Mouse (Mus musculus) hindbrain, postnatal 0 days (tissue): Measurements from ENCODE around the gene Gmppb. TPM values are rescaled to one million over a fixed set of nuclear protein-coding genes. Genes with fewer than 3 reads are reported as not detected.

ENCODE experiments used
- ATAC-seq: fragments of 200-750 bp; cut with Nextera tagmentation; 2 replicates; pipeline ENCODE4 v1.8.0; 2017; ENCODE audit warnings: mild to moderate bottlenecking, moderate TSS enrichment, moderate library complexity
- DNase-seq: peaks from one replicate; pipeline ENCODE4 v3.0.0-alpha.2; 2015; ENCODE audit warnings: low spot score
- H3K27ac ChIP-seq: fragments of 300-500 bp; sonication (generic); 2 replicates; pipeline ENCODE4 v1.5.1; 2014; ENCODE audit warnings: mild to moderate bottlenecking
- H3K27me3 ChIP-seq: fragments of 300-500 bp; sonication (generic); 2 replicates; pipeline ENCODE4 v1.6.1; 2014; ENCODE audit warnings: low read length, mixed read lengths; ENCODE audit not compliant: insufficient read depth
- H3K36me3 ChIP-seq: fragments of 300-500 bp; sonication (generic); 2 replicates; pipeline ENCODE4 v1.6.1; 2014; ENCODE audit warnings: low read length, mixed read lengths; ENCODE audit not compliant: insufficient read depth
- H3K4me1 ChIP-seq: fragments of 300-500 bp; sonication (generic); 2 replicates; pipeline ENCODE4 v1.6.1; 2014; ENCODE audit warnings: antibody characterized with exemption, low read length, mixed read lengths; ENCODE audit not compliant: insufficient read depth
- H3K4me2 ChIP-seq: fragments of 300-500 bp; sonication (generic); 2 replicates; pipeline ENCODE4 v1.6.1; 2014; ENCODE audit warnings: low read depth, mild to moderate bottlenecking, low read length, moderate library complexity, mixed read lengths
- H3K4me3 ChIP-seq: fragments of 300-500 bp; sonication (generic); 2 replicates; pipeline ENCODE4 v1.5.1; 2014; ENCODE audit warnings: low read length
- H3K9ac ChIP-seq: fragments of 300-500 bp; sonication (generic); replicated peaks from 2 replicates; pipeline ENCODE4 v1.6.1; 2014; ENCODE audit warnings: mild to moderate bottlenecking, low read length, moderate library complexity, mixed read lengths
- H3K9me3 ChIP-seq: fragments of 300-500 bp; sonication (generic); 2 replicates; pipeline ENCODE4 v1.6.1; 2016; ENCODE audit warnings: low read length, mixed read lengths
- CTCF ChIP-seq: IDR thresholded peaks from 2 replicates; pipeline ENCODE4 v1.5.1; 2016; ENCODE audit warnings: antibody characterized with exemption, control low read depth, low read depth
- WGBS: fragments of 180-500 bp; shearing (Covaris S2); extraction: QIAGEN DNeasy Blood & Tissue Kit; methylation state at CpG from one replicate; pipeline ENCODE4 v1.1.7; 2014; 5-methylcytosine and 5-hydroxymethylcytosine counted together
- microRNA-seq, 2 experiments: library from miRNA; unstranded; fragments of <30 nt; microRNA quantifications; one replicate each; pipeline ENCODE4; 2016
- polyA plus RNA-seq: library from polyadenylated mRNA; unstranded; fragments of >200 nt; fragmentation: Nextera tagmentation; extraction: Ambion mirVana; gene quantifications from 2 replicates; pipeline ENCODE4 v1.2.1, GENCODE M21; 2015
- total RNA-seq: library from RNA; depleted of rRNA; stranded (reverse); fragments of >200 nt; gene quantifications from 2 replicates; pipeline ENCODE4 v1.2.3, GENCODE M21; 2014; rRNA removed

Gmppb gene
- total and polyA plus RNA-seq, 2 experiments from 2014 or later = 13.0 to 17.1 TPM

DNA sequence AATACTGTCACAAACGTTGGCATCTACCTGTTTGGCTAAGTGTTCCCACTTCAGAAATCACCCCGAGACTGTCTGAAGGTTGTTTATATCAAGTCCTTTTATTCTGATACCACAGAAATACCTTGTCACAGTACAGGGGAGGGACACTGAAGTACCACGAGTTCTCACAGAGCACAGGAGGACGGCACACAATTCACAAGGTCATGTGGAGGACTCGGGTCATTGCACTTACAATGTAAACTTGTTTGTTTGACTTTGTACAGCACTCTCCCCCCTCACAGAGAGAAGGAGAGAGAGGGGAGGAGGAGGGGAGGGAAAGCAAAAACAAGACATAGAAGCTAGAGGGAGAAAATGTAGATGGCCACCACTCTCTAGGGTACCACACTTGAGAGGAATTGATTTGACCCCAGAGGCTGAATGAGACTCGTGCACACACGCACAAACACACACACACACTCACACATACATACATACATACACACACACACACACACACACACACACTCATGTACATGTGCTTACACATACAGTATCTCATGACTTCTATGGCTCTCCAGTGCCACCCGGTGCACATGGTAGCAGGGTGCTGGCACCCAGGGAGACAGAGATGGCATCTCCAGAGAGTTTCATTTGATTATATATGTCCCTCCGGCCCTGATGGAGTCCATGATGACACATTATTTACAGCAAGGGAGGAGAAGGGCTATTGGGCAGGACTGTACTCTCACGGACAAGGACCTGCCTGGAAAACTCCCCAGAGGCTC, 47.1 kb downstream of the Gmppb start:
- TF ChIP-seq CTCF = no peak
- no peak overlapping the region for H3K4me3 ChIP-seq
- H3K9ac ChIP-seq = no peak overlapping the region
- H3K27ac ChIP-seq = no peak overlapping the region
- 0 out of 2 replicates have a peak, but pooled peaks cover 8% of the 10 kb centered on the region for H3K4me1 ChIP-seq
- H3K9me3 ChIP-seq = no peaks in the 10 kb centered on the region
- H3K4me2 ChIP-seq = no peak overlapping the region
- ATAC-seq (no peak), DNase-seq (no peak)
- peaks cover 26% of the 10 kb centered on the region for H3K36me3 ChIP-seq
- WGBS = 61% methylated on average over 10 of the region's 10 CpGs
- H3K27me3 ChIP-seq = no peaks in the 10 kb centered on the region

DNA sequence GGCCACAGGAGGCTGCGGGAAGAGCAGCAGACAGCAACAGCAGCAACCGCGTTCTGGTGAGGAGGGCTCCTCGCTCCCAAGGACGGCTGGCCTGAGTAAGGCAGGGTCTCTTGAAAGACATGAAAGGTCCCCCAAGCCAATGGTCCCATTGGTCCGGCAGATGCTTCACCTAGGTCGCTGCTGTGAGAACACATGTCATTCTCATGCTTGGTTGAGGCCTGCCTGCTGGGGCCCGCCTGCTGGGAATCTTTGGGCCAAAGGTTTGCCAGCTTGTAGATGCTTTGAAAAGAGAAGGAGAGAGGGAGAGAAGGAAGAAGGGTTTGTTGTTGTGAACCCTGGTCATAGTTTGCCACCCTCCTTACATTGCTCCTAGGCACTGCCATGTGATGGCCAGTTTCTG, 50.6 kb downstream of the Gmppb start:
- WGBS = 68% methylated on average over 8 of the region's 8 CpGs

More for the DNA sequence above, 50.6 kb downstream of the Gmppb start:
- Histone ChIP-seq H3K9ac (no peak overlapping the region), H3K9me3 (no peaks in the 10 kb centered on the region), H3K4me1 (no peaks in the 10 kb centered on the region), H3K4me2 (no peak overlapping the region), H3K27ac (no peak overlapping the region), H3K27me3 (no peaks in the 10 kb centered on the region), H3K4me3 (no peak overlapping the region), H3K36me3 (peaks cover 28% of the 10 kb centered on the region)
- DNase-seq = no peak
- no peak for ATAC-seq
- no peak for TF ChIP-seq CTCF

Small RNAs within 50 kb of the gene (microRNA-seq; reads per million reads assigned to microRNA genes)
- 0 reads per million in 2 experiments for gene Mir7088

Other genes with a start within 250 kb of the Gmppb start
- gene Rbm6, start 176.0 kb upstream of the Gmppb start, total RNA-seq = 58.4 and 62.3 TPM in 2 replicates
- 55.0 and 57.2 TPM in 2 replicates for gene Rbm6, start 176.0 kb upstream of the Gmppb start, polyA plus RNA-seq
- 21.9 and 28.2 TPM in 2 replicates for gene Mon1a, start 161.1 kb upstream of the Gmppb start, total RNA-seq
- 13.2 and 13.8 TPM in 2 replicates for gene Mon1a, start 161.1 kb upstream of the Gmppb start, polyA plus RNA-seq
- 0.61 and 2.7 TPM in 2 replicates for gene Mst1r, start 142.4 kb upstream of the Gmppb start, total RNA-seq
- gene Mst1r, start 142.4 kb upstream of the Gmppb start, polyA plus RNA-seq = 0.68 and 0.69 TPM in 2 replicates
- gene Actl11, start 120.8 kb upstream of the Gmppb start, total RNA-seq = not detected in 2 replicates
- not detected in 2 replicates for gene Actl11, start 120.8 kb upstream of the Gmppb start, polyA plus RNA-seq
- 80.1 and 87.4 TPM in 2 replicates for gene Camkv, start 113.6 kb upstream of the Gmppb start, total RNA-seq
- 59.1 and 61.5 TPM in 2 replicates for gene Camkv, start 113.6 kb upstream of the Gmppb start, polyA plus RNA-seq
- 8.4 and 23.3 TPM in 2 replicates for gene Traip, start 99.1 kb upstream of the Gmppb start, total RNA-seq
- gene Traip, start 99.1 kb upstream of the Gmppb start, polyA plus RNA-seq = 9.2 and 10.5 TPM in 2 replicates
- 6.0 and 12.8 TPM in 2 replicates for gene Uba7, start 73.7 kb upstream of the Gmppb start, total RNA-seq
- 6.2 and 7.4 TPM in 2 replicates for gene Uba7, start 73.7 kb upstream of the Gmppb start, polyA plus RNA-seq
- gene Gm20661, start 66.2 kb upstream of the Gmppb start, total RNA-seq = 0.18 and 0.78 TPM in 2 replicates
- gene Gm20661, start 66.2 kb upstream of the Gmppb start, polyA plus RNA-seq = 0.54 TPM in 1 of 2 replicates, not detected in the other
- 5.5 and 7.3 TPM in 2 replicates for gene Inka1, start 63.4 kb upstream of the Gmppb start, total RNA-seq
- gene Inka1, start 63.4 kb upstream of the Gmppb start, polyA plus RNA-seq = 16.6 and 18.0 TPM in 2 replicates
- gene Cdhr4, start 56.7 kb upstream of the Gmppb start, total RNA-seq = 1.2 and 1.5 TPM in 2 replicates
- 0.45 and 0.91 TPM in 2 replicates for gene Cdhr4, start 56.7 kb upstream of the Gmppb start, polyA plus RNA-seq
- gene Gm20662, start 52.9 kb upstream of the Gmppb start, total RNA-seq = 3.3 TPM in 1 of 2 replicates, not detected in the other
- 0.81 TPM in 1 of 2 replicates, not detected in the other for gene Gm20662, start 52.9 kb upstream of the Gmppb start, polyA plus RNA-seq
- 257 and 258 TPM in 2 replicates for gene Ip6k1, start 46.7 kb upstream of the Gmppb start, total RNA-seq
- 79.6 and 83.6 TPM in 2 replicates for gene Ip6k1, start 46.7 kb upstream of the Gmppb start, polyA plus RNA-seq
- 4.8 and 6.1 TPM in 2 replicates for gene Amigo3, start 3.9 kb downstream of the Gmppb start, total RNA-seq
- 1.8 and 2.1 TPM in 2 replicates for gene Amigo3, start 3.9 kb downstream of the Gmppb start, polyA plus RNA-seq
- gene Mst1, start 31.2 kb downstream of the Gmppb start, total RNA-seq = 0.29 TPM in 1 of 2 replicates, not detected in the other
- not detected in 2 replicates for gene Mst1, start 31.2 kb downstream of the Gmppb start, polyA plus RNA-seq
- gene Rnf123, start 34.1 kb downstream of the Gmppb start, total RNA-seq = 59.0 and 60.4 TPM in 2 replicates
- 41.8 and 43.8 TPM in 2 replicates for gene Rnf123, start 34.1 kb downstream of the Gmppb start, polyA plus RNA-seq
- 47.8 and 53.3 TPM in 2 replicates for gene Apeh, start 45.4 kb downstream of the Gmppb start, total RNA-seq
- 39.6 and 40.4 TPM in 2 replicates for gene Apeh, start 45.4 kb downstream of the Gmppb start, polyA plus RNA-seq
- 53.9 and 60.7 TPM in 2 replicates for gene Bsn, start 141.1 kb downstream of the Gmppb start, total RNA-seq
- 6.5 and 7.4 TPM in 2 replicates for gene Bsn, start 141.1 kb downstream of the Gmppb start, polyA plus RNA-seq
- gene Dag1, start 214.7 kb downstream of the Gmppb start, total RNA-seq = 127 and 129 TPM in 2 replicates
- gene Dag1, start 214.7 kb downstream of the Gmppb start, polyA plus RNA-seq = 70.2 and 76.3 TPM in 2 replicates
- gene Nicn1, start 241.2 kb downstream of the Gmppb start, total RNA-seq = 79.8 and 108 TPM in 2 replicates
- 114 and 118 TPM in 2 replicates for gene Nicn1, start 241.2 kb downstream of the Gmppb start, polyA plus RNA-seq
- gene Amt, start 247.6 kb downstream of the Gmppb start, total RNA-seq = 22.5 and 27.1 TPM in 2 replicates
- 28.5 and 32.9 TPM in 2 replicates for gene Amt, start 247.6 kb downstream of the Gmppb start, polyA plus RNA-seq